Mouse (Mus musculus): ENCODE results near the gene Olfr1368.

The Olfr1368 gene

DNA sequence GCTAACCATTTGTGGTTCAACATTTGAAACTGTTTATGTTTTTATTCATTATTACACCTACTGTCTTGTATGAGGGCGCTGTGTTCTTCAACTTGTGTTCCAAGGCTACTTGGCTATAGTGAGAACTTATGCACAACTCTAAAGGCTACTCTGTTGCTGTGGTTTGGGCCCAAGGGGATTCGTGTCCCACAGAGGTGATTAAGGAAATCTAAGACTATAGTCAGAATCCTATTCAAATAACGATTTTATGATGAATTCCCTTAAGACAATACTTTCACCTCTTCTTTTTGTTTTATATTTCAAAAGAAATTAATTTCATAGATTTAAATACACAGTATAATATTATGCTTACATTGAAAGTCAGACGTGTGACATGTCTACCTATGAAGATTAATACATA, at the start of gene Olfr1368:
Gene Olfr1368, minus strand, starts transcription at position 101 of the 400 bp plus-strand sequence.
- in situ Hi-C loops (cut with MboI; ENCODE audit: unreplicated experiment in 2 of 2) = loop anchor here (10.0 to 25.0 kb wide), 3 partner anchors 1108 to 1433 kb away; no protein-coding TSS in a partner anchor

DNA sequence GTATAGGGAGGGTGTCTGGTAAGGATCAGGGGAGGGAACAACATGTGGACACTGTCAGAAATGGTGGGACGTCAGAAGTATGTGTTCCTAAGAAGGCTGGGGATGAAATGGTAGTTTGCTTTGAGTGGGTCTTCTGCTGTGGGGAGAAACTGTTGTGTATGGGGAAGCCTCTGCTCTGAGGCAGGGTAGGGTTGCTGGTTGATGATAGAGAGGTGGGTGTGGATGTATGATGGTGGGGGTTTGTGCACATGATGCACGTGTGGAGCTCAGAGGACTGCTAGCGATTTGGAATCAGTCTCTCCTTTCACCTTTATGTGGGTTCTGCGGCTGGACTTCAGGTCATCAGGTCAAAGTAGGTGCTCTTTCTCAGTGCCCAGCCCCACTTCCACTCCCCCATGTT, 39.9 kb upstream of the Olfr1368 start:
- in situ Hi-C loops (cut with MboI; ENCODE audit: unreplicated experiment in 2 of 2) = no loop called here

DNA sequence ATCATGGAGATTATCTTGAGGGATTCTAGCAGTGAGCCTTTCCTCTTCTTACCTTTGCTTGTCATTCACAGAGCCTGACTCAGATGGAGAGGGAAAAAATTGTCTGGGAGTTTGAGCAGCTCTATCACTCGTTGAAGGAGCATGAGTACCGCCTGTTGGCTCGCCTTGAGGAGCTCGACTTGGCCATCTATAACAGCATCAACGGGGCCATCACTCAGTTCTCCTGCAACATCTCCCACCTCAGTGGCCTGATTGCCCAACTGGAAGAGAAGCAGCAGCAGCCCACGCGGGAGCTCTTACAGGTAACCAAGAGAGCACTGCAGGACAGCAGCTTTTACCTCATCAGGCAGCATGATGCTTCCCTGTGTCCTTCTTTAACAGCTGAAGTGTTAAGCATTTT, 38.0 kb upstream of the Olfr1368 start:
- in situ Hi-C loops (cut with MboI; ENCODE audit: unreplicated experiment in 2 of 2) = no loop called here

DNA sequence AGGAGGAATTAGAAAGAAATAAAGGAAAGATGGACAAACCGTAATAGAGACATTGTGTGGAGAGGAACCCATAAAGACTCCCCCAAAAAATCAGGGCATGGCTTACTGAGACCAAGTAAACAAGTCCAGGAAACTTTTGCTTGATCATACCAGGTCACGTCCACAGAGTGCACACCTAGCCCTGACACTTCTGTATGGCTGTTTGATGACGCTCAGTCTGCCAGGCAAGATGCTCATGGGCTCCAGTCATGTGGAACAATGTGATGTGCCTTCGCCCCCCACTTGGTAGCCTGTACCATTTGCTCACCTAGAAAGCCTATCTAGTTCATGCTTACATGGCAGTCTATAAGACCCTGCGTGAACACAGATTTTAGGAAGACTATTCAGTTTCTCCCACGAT, 37.4 kb upstream of the Olfr1368 start:
- in situ Hi-C loops (cut with MboI; ENCODE audit: unreplicated experiment in 2 of 2) = no loop called here

DNA sequence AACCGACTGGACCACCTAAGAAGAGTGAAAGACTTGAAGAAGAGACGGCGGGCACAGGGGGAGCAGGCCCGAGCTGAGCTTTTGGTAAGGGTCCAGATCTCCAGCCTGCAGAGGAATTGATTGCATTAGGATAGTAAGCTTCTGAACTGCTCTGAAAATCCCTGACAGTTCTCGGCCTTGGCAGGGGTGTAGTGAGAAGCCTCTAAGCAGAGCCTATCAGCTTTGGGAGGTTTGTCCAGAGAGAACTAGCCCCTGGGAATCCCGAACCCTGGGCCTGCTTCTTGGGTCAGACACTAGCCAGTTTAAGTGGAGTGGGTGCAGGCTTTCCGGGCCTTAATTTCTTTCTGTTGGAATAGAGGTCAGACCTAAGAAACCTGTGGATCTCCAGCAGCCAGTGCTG, 36.3 kb upstream of the Olfr1368 start:
- in situ Hi-C loops (cut with MboI; ENCODE audit: unreplicated experiment in 2 of 2) = no loop called here

DNA sequence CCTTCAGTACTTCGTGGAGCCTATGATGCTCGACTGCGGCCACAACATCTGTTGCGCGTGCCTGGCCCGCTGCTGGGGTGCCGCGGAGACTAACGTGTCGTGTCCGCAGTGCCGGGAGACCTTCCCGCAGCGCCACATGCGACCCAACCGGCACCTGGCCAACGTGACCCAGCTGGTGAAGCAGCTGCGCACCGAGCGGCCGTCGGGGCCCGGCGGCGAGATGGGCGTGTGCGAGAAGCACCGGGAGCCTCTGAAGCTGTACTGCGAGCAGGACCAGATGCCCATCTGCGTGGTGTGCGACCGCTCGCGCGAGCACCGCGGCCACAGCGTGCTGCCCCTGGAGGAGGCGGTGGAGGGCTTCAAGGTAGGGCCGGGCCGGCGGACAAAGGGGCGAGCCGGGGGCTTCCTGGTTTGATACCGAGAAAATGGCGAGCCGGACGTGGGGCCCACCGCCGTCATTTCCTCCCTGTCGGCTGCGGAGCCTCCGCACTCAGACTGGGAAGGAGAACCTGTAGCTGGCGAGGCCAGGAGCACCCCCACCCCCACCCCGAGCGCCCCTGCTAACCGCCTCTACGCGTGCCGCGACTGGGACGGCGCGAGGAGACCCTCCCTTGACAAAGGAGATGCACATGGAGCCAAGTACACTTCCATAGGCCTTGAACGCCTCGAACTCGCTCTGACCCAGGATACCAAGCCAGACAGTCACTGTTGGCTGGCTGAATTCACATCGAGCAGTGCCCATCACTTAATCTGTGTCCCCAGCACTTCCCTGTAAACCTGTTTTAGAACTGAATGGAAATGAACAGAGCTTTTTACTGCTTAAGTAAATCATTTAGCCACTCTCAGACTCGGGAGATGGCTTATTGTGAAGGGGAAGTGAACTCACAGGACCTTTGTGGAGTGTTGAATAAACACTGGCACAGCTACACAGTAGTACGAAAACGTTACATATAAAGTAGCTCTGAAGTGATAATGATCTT, 35.2 kb upstream of the Olfr1368 start:
- in situ Hi-C loops (cut with MboI; ENCODE audit: unreplicated experiment in 2 of 2) = no loop called here

DNA sequence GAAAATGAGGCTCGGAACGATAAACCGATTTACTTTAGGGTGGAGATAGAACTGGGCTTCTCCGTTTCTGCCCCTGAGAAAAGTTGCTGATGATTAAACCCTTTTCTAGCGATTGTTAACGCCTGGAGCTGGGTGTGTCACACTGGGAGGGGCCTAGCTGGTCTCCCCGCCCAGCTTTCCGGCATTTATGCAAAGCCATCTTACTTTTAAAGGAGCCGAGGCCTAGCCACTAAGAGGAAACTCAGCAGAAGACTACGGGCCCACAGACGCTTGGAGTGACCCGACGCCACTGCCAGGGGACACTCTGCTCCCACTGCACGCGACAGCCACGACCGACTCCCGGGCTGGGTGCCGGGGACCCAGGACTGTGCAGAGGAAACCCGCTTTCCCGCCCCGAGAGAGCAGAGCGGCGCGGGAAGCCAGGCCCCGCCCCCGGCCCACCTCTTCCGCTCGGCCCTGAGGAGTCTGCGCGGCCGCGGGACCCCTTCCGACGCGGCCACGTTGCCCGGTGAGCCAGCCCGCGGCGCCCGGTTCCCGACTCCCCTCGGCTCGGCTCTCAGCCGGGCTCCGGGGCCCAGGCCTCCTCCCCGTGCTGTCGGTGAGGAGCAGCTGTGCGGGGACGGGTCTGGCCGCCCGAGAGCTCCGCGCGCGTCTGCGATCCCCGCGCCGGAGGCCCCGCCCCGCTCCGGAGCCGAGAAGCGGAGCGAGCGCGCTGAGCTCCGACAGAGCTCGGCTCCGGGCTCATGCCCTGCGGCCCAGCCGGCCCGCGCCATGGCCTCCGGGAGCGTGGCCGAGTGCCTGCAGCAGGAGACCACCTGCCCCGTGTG, 34.3 kb upstream of the Olfr1368 start:
- in situ Hi-C loops (cut with MboI; ENCODE audit: unreplicated experiment in 2 of 2) = loop anchor here (10.0 kb wide), 2 partner anchors 845 to 1765 kb away; no protein-coding TSS in a partner anchor

DNA sequence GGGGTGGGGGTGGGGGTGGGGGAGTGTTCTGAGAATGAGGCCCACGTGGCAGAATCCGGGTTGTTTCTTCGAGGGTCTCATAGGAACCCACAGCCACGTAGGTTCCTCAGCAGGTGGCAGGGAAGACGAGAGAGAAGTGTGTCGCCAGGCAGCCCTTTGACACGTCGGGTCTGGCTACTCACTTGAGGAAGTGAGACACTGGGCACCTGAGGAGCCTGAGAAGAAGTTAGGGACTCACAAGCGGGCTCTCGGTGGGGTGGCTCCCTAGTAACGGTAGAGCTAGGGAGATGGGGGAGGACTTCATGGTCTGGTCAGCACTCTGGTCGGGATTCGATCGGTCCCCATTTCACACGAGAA, 33.7 kb upstream of the Olfr1368 start, which contains the start of gene Trim27:
Gene Trim27, plus strand, starts transcription at position 79 of the 357 bp plus-strand sequence.
- in situ Hi-C loops (cut with MboI; ENCODE audit: unreplicated experiment in 2 of 2) = loop anchor here (10.0 kb wide), 2 partner anchors 845 to 1765 kb away; no protein-coding TSS in a partner anchor

DNA sequence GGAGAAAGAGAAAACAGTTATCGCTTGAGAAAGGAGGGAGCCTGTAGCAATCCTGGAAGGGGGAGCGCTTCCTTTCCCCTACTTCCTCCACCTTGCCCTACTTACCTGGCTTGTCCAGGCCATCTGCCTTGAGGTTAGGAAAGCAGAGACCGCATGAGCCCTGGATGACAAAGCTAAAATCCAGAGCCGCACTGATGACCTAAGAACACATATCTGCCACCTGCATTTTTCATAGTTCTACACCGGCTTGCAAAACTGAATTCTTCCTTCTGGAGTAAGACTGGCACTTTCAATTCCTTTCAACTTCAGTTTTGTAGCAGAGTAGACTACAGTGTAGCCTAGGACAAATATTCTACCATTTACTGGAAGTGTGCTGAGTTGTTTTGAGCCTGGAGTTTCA, 32.7 kb upstream of the Olfr1368 start:
- in situ Hi-C loops (cut with MboI; ENCODE audit: unreplicated experiment in 2 of 2) = loop anchor here (10.0 kb wide), 2 partner anchors 846 to 1764 kb away; no protein-coding TSS in a partner anchor

DNA sequence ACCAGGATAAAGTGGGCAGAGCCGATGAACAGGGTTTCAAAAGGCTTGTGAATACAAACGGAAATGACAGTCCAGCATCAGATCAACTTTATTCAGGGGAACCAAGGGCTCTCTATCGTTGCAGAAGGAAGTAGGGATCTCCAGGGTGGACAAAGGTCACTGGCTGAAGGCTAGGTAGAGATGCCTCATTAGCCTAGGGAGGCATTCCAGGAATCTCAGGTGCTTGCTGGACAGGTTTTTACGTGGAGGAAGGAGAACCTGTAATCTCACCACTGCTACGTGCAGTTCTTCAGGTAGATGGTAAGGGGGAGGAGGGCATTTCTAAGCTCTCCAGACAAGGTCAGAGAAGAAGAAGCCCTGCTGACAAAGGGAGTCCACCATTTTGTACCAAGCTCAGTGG, 32.0 kb upstream of the Olfr1368 start:
- in situ Hi-C loops (cut with MboI; ENCODE audit: unreplicated experiment in 2 of 2) = loop anchor here (10.0 kb wide), 2 partner anchors 847 to 1763 kb away; no protein-coding TSS in a partner anchor

DNA sequence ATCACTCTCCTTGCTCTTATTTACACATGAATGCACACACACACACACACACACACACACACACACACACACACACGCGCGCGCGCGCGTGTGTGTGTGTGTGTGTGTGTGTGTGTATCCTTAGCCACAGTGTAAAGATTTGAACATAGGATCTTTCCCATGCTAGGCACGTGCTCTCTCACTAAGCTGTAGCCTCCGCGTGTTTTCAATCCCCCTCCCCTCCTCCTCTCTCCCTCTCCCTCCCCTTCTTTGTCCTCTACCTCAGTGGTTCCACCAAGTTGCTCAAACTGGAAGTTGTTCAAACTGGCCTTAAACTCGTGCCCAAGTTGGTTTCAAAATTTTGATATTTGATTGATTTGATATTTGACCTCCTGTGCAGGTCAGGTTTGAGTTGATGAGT, 31.1 kb upstream of the Olfr1368 start:
- in situ Hi-C loops (cut with MboI; ENCODE audit: unreplicated experiment in 2 of 2) = loop anchor here (10.0 kb wide), 2 partner anchors 848 to 1762 kb away; no protein-coding TSS in a partner anchor

DNA sequence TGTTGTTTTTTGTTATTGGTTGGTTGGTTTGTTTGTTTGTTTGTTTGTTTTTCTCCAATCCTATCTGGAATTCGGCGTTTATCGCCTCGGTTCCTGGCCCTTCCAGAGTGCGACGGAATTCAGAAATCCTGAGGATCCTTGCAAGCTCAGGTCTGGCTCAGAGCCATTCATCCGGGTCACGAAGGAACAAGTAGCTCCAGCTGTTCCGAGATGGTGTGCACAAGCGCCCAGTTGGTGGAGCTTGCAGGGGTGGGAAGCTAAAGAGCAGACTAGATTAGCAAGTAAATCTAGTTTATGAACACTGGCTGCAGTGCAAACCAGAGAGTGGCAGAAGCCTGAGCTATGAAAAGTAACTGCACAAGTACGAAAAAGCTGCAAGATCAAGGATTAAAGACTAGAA, 27.4 kb upstream of the Olfr1368 start:
- in situ Hi-C loops (cut with MboI; ENCODE audit: unreplicated experiment in 2 of 2) = loop anchor here (10.0 to 25.0 kb wide), 6 partner anchors 852 to 1961 kb away; partner anchors contain the start of gene Elmo1 (in 1 of the 2)

DNA sequence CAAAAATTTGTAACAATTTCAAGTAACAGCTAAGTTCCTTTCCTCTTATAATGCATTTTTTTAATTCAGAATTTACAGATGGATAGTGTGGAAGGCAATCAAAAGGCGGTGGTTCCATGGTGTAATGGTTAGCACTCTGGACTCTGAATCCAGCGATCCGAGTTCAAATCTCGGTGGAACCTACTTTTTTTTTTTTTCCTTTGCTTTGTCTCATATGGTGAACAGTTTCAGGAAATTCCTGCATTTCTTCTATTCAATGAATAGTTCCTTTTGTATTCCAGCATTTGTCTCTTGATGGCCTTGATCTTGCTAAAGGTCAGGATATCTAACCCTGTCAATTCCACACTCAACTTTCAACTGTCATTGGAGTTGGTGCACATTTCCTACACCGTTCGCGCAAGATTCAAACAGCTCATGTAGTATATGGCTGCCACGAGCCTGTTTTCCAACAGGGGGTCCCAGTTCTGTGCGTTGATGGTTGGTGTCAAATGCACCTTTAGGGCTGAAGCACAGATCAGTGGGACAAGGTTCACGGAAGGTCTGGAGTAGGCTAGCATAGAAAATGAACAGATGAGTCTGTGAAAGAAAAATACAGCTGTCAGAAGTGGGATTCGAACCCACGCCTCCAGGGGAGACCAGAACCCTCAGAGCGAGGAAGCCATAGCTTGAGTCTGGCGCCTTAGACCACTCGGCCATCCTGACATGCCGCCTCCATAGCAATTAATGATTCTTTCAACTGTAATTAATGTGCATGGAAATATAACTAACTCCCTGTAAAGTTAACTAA, 26.8 kb upstream of the Olfr1368 start:
- in situ Hi-C loops (cut with MboI; ENCODE audit: unreplicated experiment in 2 of 2) = loop anchor here (10.0 to 25.0 kb wide), 6 partner anchors 852 to 1960 kb away; partner anchors contain the start of gene Elmo1 (in 1 of the 2)

DNA sequence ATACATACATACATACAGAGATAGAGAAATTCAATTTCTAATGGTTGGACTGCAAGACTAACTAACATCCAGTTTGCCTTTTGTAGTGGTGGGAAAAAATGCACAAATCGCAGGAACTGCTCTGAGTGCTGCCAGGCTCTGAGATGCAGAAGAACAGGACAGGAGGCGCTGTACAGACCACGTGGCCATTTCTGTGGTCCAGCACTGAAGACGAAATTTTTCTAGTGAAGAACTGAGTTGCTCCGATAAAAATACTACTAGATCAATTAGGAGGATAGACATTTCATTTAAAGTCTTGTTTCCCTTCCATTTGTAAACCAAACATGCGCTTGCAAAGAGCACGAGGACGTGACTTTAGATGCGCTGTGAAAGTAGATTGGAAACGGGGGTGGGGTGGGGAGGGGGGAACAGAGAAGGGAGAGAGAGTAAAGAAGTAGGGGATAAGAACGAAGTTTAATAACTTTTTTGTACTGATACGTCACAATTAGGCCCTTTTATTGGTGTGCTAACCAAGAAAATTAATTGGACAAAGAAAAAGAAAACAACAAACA, 26.0 kb upstream of the Olfr1368 start:
- in situ Hi-C loops (cut with MboI; ENCODE audit: unreplicated experiment in 2 of 2) = loop anchor here (10.0 to 25.0 kb wide), 6 partner anchors 853 to 1959 kb away; partner anchors contain the start of gene Elmo1 (in 1 of the 2)

DNA sequence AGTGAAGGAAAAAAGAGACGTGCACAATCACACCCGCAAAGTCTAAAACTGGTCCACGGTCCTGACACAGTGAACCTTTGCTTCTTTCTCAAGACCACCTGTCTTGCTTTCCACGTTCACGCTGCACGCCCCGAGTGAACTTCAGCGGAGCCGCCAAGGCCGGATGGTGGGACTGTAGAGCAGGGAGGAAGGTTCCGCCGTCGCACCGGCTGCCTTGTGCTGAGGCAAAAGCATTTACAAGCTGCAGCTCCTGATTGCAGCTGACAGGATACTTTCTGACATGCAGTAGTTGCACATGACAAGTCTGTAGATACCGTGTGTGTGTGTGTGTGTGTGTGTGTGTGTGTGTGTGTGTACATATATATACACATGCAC, 25.5 kb upstream of the Olfr1368 start:
- in situ Hi-C loops (cut with MboI; ENCODE audit: unreplicated experiment in 2 of 2) = loop anchor here (10.0 to 25.0 kb wide), 6 partner anchors 854 to 1959 kb away; partner anchors contain the start of gene Elmo1 (in 1 of the 2)

DNA sequence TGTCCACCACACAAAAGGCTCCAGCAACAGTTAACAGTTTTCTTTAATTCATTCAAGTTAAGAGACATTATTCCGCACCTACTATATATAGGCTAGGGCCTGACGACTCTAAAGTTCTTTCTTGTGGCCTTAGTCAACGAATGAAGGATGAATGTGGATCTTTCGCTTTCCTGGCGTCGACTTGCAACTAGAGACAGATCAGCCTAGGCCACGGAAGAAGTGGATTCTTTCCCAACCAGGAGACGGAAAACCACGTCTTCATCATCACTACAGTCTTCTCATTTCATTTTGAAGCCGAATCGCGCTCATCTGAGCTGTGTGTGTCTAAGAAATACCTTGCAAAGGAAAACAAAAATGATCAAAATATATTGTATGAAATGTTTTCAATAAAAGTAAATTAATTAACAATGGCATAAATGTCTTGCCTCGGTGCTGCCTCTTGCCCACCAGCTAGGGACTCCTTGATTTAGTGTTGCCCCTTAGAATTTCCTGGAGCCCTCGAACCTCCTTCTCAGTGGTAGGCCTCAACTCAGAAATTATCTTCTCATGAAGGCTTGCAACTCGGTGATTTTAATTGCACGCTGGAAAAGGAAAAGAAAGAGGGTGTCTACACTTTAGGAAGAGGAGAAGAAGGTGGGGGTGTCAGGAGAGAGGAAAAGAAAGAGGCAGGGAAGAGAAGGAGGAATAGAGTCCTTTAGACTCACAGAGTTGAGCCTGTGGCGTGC, 24.9 kb upstream of the Olfr1368 start:
- in situ Hi-C loops (cut with MboI; ENCODE audit: unreplicated experiment in 2 of 2) = loop anchor here (10.0 to 25.0 kb wide), 6 partner anchors 854 to 1958 kb away; partner anchors contain the start of gene Elmo1 (in 1 of the 2)

DNA sequence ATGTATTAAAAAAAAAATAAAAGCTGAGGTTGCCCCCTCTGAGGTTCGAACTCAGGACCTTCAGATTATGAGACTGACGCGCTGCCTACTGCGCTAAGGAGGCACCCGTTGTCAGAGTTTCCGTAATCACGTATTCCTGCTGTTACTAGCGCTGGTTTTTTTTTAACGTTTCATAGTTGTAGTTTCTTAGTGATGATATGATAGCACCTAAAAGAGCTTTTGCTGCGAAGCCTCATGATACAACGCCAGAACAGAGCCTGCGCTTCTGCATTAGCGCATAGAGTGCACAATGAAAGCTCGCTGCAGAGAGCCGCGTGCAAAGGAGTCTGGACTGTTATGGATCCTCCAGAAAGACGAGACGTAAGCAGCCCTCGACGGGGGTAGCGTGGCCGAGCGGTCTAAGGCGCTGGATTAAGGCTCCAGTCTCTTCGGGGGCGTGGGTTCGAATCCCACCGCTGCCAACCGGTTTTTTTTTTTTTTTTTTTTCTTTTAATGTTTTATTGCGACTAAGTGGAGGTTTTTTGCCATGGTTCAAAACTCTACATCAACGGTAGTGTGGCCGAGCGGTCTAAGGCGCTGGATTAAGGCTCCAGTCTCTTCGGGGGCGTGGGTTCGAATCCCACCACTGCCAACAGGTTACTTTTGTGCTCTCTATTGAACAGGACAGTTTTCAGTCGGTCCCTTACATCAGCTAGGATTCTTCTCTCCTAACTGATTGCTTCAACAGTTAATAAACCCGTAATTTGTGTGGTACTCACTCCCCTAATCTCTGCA, 24.2 kb upstream of the Olfr1368 start:
- in situ Hi-C loops (cut with MboI; ENCODE audit: unreplicated experiment in 2 of 2) = loop anchor here (5.0 to 25.0 kb wide), 12 partner anchors 107 to 1958 kb away; partner anchors contain the start of genes Elmo1 (in 1 of the 2), Hist1h2ai (in 1 of the 2), Hist1h2bl (in 1 of the 2) and Hist1h3h (in 1 of the 2)
